Mouse (Mus musculus) mouse trophoblast stem cell (cell line): ENCODE measurements around the gene Tmem235.
"Not testable (repeated sequence)": the region's sequence is repeated elsewhere in the genome, so short reads cannot be mapped to it uniquely, and the experiment has no call there.

ENCODE experiments used
- in situ Hi-C, 2 experiments: fragments of 300-500 bp; cut with MseI, MboI; formaldehyde crosslinking; loops; 2 replicates in 1 of 2; 3 replicates in 1 of 2; pipeline ENCODE4 v1.15.1; 2025

Gene Tmem235

GRCm38 (mm10) chr11:117860601-117861000 lies at the start of gene Tmem235:
Gene Tmem235, plus strand, starts transcription at chr11:117860752.
- in situ Hi-C loops = no loop called here

GRCm38 (mm10) chr11:117813867-117814266 lies 46.7 kb upstream of the Tmem235 start:
- in situ Hi-C loops = no loop called here

DNA sequence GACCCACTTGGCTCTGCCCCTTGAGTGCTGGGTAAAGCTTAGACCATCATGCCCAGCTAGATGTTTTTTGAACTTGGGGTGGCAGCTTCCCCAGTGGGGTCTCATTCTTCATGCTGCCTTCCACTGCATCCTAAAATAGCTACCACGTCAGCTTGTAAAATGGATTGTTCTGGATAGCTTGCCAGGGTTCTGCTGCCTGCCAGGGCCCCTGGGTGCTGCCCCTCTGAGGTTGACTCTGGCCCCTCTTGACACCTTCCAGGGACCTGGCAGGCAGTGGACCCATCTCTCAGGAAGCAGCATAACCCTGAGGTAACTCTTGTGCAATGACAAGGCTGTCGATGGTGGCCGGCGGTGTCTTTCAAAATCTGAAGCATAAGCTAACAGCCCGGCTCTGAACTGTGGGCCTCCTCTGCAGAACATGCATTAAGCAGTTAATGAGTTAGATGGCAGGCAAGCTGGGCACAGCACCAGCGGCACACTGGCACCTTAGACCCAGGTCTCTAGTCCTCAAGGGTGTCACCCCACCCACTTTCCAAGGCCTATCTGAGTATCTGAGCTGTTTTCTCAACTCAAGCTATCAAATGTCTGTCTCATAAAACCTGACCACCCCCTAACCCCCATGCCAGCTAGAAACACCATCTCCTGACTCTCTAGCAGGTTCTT lies 45.7 kb upstream of the Tmem235 start:
- in situ Hi-C loops = no loop called here

- in situ Hi-C loops = not testable (repeated sequence)
Observed at GRCm38 (mm10) chr11:117815850-117816249, 44.7 kb upstream of the Tmem235 start.

DNA sequence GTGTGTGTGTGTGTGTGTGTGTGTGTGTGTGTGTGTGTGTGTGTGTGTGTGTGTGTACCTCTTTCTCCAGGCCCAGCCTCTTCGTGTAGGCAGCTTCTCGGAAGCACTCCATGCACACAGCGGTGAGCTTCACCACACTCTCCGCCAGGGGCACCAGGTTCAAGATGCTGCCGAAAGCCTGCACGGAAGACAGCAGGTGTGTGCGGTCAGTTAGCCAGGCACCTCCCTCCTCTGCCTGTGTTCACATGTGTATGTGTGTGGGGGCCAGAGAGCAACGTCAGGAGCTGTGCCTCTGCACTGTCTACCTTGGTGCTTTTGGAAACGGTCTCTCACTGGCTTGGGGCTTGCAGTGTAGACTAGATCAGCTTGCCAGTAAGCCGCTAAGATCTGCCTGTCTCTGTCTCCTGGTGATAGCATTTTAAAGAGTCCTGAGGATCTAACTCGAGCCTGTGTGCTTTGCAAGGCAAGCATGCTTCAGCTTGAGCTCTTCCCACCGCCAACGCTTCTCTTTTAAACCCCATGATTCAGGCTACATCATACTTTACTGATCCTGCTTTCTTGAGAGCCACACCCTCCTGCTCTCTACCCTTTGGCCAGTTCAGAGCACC lies 44.1 kb upstream of the Tmem235 start:
- in situ Hi-C loops = no loop called here

DNA sequence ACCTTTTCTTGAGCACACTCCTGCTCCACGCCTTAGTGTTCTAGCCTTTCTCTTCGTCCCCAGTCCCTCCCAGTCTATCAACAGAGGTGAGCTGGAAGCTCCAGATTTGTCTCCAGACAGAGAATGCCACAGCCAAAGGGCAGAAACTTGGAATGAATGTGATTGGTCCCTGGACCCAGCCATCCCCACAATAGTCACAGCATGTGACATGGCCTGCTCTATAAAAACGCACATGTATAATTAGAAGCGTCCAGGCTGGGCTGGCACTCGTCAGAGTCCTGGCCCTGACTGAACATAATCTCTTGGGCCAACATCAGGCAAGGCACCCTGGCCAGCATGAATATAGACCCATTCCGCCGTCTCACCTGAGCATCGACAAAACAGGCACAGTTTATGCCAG lies 41.5 kb upstream of the Tmem235 start:
- in situ Hi-C loops = no loop called here

- in situ Hi-C loops = no loop called here
Observed at GRCm38 (mm10) chr11:117820173-117820572, 40.4 kb upstream of the Tmem235 start.

- in situ Hi-C loops = no loop called here
Observed at GRCm38 (mm10) chr11:117821868-117822267, 38.7 kb upstream of the Tmem235 start.

DNA sequence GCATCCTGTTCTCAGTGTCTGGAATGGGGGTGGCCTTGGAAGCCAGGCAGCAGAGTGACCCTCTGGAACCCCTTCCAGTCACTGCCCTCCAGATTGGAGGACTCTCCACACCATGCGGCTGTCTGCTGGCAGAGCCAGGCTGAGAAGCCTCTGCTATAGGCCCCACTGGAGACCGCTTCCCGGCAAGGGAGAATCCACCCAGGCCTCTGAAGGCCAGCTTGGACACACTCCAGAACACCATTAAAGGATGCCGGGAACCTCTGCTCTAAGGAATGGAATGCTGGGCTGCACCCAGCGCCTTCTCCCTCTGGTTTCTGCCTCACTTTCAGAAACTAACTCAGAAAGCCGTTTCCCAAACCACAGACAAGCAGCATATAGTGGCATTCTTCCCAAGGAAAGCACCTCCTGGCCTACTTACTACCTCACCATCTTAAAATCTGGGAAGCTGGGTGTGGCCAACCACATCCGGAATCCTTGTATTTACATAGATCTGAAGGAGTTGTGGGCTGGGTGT lies 37.8 kb upstream of the Tmem235 start:
- in situ Hi-C loops = no loop called here

- in situ Hi-C loops = no loop called here
Observed at GRCm38 (mm10) chr11:117823411-117823810, 37.1 kb upstream of the Tmem235 start.

DNA sequence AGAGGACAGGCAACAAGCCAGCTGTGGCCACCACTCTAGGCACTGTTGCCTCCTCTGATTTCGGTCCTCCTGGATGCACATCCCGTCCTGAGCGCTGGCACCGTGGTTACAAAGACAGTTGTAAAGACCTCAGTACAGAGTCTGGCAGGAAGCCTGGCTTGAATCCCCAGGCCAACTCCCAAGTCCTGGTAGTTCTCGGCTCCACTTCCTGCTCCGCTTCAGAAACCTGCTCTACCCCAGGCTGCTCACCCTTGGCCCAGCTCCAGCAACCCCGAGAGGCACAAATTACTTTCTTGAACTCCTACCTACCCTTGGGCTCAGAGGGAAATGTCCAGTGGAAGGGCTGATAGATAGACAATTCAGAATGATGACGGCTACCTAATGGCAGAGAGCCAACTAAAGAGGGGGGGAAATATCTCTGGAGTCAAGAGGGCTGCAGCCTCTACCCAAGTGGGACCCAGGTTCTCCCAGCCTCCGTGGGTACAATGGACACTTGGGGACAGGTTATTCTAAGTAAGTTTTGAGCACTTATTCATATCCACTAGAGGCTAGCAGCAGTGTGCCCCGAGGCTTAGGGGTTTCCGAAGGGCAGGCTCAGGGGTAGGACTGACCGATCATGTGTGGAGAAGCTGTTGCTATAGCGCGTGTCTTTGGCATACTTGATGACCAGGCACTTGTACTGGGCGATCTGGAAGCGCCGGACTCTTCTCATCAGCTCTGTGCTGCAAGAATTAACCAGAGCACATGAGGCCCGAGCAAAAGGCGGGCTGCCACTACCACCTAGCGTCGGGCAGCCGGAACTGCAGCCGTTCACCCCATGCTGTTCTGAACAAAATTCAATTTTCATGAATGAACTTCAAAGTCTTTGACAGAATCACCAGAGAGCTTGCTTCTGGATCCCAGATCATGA lies 36.2 kb upstream of the Tmem235 start:
- in situ Hi-C loops = no loop called here

DNA sequence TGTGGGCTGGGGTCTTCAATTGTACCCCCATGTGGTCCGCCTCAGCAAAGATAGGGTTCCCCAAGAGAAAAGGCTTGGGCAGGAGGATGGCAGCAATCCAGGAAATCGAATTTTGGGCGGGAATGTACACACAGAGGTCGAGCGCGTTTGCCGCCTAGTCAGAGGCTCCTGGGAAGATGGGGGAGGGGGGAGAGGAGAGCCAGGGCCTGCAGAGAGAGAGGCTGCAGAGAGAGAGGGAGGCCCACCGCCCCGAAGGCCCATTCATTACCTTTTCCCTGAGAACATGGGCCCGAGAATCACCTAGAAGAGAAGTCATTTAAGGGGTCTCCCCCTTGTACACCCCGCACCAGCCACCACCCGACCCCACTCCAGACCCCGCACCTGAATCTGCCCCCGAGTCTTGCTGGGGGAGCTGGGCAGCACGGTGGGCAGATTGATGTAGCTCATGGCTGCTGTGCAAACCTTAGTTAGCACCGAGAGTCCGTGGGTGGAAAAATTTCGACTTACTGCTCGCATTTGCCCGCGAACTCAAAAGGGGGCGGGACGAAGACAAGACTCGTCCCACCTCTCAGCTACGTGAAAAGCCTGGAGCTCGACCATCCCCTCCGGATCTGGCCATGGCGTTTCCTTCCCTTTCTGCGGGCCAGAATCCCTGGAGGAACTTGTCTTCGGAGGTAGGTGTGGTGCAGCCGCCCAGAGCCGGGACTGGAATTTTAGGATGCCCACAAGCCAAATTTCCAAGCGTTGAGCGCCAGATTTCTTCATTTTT lies 35.0 kb upstream of the Tmem235 start, which contains the start of the genes Afmid and Tk1:
Gene Afmid (plus strand): TSS at position 592 of the 769 bp plus-strand sequence.
Gene Tk1 (minus strand): TSS at position 760 of the 769 bp plus-strand sequence.
- in situ Hi-C loops = no loop called here

GRCm38 (mm10) chr11:117826164-117826563 lies 34.4 kb upstream of the Tmem235 start:
- in situ Hi-C loops = no loop called here

DNA sequence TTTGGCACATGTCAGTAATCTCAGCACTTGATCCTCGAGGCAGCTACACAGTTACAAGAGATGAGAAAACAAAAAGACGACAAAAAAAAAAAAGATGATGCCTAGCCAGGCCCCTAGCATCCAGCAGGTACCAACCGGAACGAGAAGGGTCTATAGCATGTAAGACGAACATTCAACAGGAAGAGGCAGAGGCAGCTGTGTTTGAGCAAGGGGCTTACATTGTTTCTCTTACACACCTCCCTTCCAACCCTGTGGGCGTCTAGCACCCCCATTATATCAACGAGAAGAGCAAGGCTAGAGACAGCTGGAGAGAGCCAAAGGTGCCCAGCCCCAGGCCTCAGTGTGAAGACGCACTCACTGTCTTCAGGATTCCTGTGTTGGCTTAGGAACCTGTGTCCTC lies 33.6 kb upstream of the Tmem235 start:
- in situ Hi-C loops = no loop called here

DNA sequence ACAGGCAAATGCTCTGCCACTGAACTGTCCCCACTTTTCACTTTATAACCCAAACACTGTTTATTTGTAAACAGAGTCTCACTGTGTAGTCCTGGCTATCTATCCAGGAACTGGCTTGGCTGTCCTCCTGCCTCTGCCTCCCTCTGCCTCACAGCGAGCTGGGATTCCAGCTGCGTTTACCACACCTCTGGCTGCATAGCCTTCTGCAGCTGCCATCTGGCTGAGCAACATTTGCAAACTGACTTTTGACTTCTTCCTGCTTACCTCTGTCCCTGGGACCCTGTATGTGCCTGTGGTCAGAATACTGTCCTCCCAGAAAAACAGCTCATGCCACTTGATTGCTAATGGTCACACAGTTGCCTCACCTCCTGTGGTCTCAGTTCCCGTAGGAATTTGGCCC lies 33.2 kb upstream of the Tmem235 start:
- in situ Hi-C loops = no loop called here

- in situ Hi-C loops = no loop called here
Observed at GRCm38 (mm10) chr11:117828149-117828887, 32.2 kb upstream of the Tmem235 start.

- in situ Hi-C loops = no loop called here
Observed at GRCm38 (mm10) chr11:117828888-117829604, 31.5 kb upstream of the Tmem235 start.

DNA sequence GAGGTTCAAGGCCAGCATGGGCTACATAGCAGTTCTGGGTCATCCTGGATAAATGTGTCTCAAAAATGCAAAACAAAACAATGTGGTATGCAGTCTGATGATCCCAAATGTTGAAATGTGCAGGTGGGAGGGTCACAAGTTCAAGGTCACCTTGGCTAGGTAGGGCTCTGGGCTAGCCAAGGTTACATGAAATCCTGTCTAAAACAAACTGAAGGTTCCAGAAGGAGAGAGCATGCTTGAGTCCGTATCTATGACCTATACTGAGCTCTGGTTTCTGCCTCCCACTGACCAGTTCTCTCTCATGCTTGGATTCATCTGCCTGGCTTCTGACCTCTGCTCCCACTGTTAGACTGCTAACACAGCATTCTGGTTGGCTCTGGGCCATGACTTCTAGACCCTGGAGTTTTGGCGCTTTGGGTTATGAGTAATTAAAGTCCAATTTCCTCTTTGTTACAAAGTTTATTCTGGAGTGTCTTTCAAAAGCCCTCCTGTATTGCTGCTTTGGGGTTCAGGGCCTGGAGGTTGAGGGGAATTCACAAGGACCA lies 30.8 kb upstream of the Tmem235 start:
- in situ Hi-C loops = no loop called here

DNA sequence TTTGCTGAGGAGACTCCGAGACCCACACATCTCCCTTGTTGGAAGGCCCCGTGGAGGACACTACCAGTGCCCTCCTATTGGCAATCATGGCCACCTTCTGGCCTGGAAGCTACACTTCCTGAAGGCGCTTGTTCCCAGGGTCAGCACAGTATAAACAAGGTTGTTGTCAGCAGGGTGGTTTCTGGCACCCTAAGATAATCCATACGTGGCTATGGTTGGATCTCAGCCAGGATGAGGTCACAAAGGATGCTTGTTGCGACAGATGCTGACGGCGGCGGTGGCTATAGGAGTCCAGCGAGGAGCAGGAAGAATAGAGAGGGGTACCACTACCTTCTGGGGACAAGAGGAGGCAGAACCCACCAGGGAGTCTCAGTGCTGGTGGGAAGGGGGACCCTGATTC lies 30.2 kb upstream of the Tmem235 start:
- in situ Hi-C loops = no loop called here
